Mouse (Mus musculus) embryonic facial prominence, embryonic 12.5 days (tissue): Measurements from ENCODE around the gene Fcf1. TPM values are rescaled to one million over a fixed set of nuclear protein-coding genes. Genes with fewer than 3 reads are reported as not detected.

Source experiments
- ATAC-seq: fragments of 200-750 bp; cut with Nextera tagmentation; 2 replicates; pipeline ENCODE4 v1.8.0; 2017; ENCODE audit not compliant: insufficient number of reproducible peaks, insufficient read depth, low FRiP score, low TSS enrichment
- H3K27ac ChIP-seq: fragments of 300-500 bp; sonication (generic); 2 replicates; pipeline ENCODE4 v1.5.1; 2016; ENCODE audit warnings: mild to moderate bottlenecking
- H3K27me3 ChIP-seq: fragments of 300-500 bp; sonication (generic); 2 replicates; pipeline ENCODE4 v1.6.1; 2016; ENCODE audit warnings: mild to moderate bottlenecking, moderate library complexity
- H3K36me3 ChIP-seq: fragments of 300-500 bp; sonication (generic); 2 replicates; pipeline ENCODE4 v1.6.1; 2016; ENCODE audit warnings: mild to moderate bottlenecking
- H3K4me1 ChIP-seq: fragments of 300-500 bp; sonication (generic); 2 replicates; pipeline ENCODE4 v1.6.1; 2016
- H3K4me2 ChIP-seq: fragments of 300-500 bp; sonication (generic); replicated peaks from 2 replicates; pipeline ENCODE4 v1.6.1; 2016; ENCODE audit warnings: mild to moderate bottlenecking, moderate library complexity
- H3K4me3 ChIP-seq: fragments of 300-500 bp; sonication (generic); 2 replicates; pipeline ENCODE4 v1.5.1; 2016; ENCODE audit warnings: mild to moderate bottlenecking
- H3K9ac ChIP-seq: fragments of 300-500 bp; sonication (generic); 2 replicates; pipeline ENCODE4 v1.6.1; 2016; ENCODE audit warnings: mild to moderate bottlenecking, moderate library complexity
- H3K9me3 ChIP-seq: fragments of 300-500 bp; sonication (generic); 2 replicates; pipeline ENCODE4 v1.6.1; 2016; ENCODE audit warnings: mild to moderate bottlenecking, moderate library complexity
- WGBS: fragments of 180-500 bp; shearing (Covaris S2); methylation state at CpG from one replicate; pipeline ENCODE4 v1.1.7; 2016; 5-methylcytosine and 5-hydroxymethylcytosine counted together
- polyA plus RNA-seq: library from polyadenylated mRNA; unstranded; fragments of >200 nt; fragmentation: Nextera tagmentation; extraction: Ambion mirVana; gene quantifications from 2 replicates; pipeline ENCODE4 v1.2.1, GENCODE M21; 2016

Fcf1 gene
- polyA plus RNA-seq: 142 and 152 TPM in 2 replicates

- Histone ChIP-seq H3K27ac (peak within 1 kb of the TSS; percentile 46; the same call in 1 of the 2 replicates), H3K9ac (peak within 1 kb of the TSS; percentile 84), H3K36me3 (peaks cover 23% of the 10 kb centered on the region), H3K4me1 (peaks cover 16% of the 10 kb centered on the region), H3K4me3 (peak within 1 kb of the TSS; percentile 91), H3K9me3 (no peaks in the 10 kb centered on the region), H3K4me2 (peak within 1 kb of the TSS; percentile 95), H3K27me3 (no peaks in the 10 kb centered on the region)
- under 1% methylated on average over 42 of the region's 42 CpGs for WGBS
- no peak for ATAC-seq
Observed at GRCm38 (mm10) chr12:84970428-84971096, at the start of gene Fcf1, which contains the start of gene Arel1. Gene Fcf1 (plus strand): TSS chr12:84970897. Gene Arel1 (minus strand): TSS chr12:84970900.

- Histone ChIP-seq H3K36me3 (peaks cover 81% of the 10 kb centered on the region), H3K9ac (no peak overlapping the region), H3K4me3 (no peak overlapping the region), H3K4me1 (no peaks in the 10 kb centered on the region), H3K4me2 (no peak overlapping the region), H3K27me3 (no peaks in the 10 kb centered on the region), H3K27ac (no peak overlapping the region), H3K9me3 (no peaks in the 10 kb centered on the region)
- 81% methylated on average over 8 of the region's 8 CpGs for WGBS
- no peak for ATAC-seq
Observed at GRCm38 (mm10) chr12:84921881-84922419, 48.7 kb upstream of the Fcf1 start.

- WGBS: 90% methylated on average over 5 of the region's 5 CpGs
- H3K27ac ChIP-seq: no peak overlapping the region
- H3K4me2 ChIP-seq: no peak overlapping the region
- no peak overlapping the region for H3K4me3 ChIP-seq
- H3K9me3 ChIP-seq: no peaks in the 10 kb centered on the region
- no peaks in the 10 kb centered on the region for H3K4me1 ChIP-seq
- H3K9ac ChIP-seq: no peak overlapping the region
- ATAC-seq: no peak
- H3K27me3 ChIP-seq: no peaks in the 10 kb centered on the region
- H3K36me3 ChIP-seq: peaks cover 84% of the 10 kb centered on the region
Observed at GRCm38 (mm10) chr12:84924324-84924723, 46.4 kb upstream of the Fcf1 start.

- peaks cover 83% of the 10 kb centered on the region for H3K36me3 ChIP-seq
- H3K4me3 ChIP-seq: no peak overlapping the region
- no peak overlapping the region for H3K27ac ChIP-seq
- no peak overlapping the region for H3K4me2 ChIP-seq
- H3K9ac ChIP-seq: no peak overlapping the region
- H3K27me3 ChIP-seq: no peaks in the 10 kb centered on the region
- no peaks in the 10 kb centered on the region for H3K9me3 ChIP-seq
- no peak for ATAC-seq
- H3K4me1 ChIP-seq: no peaks in the 10 kb centered on the region
- WGBS: 95% methylated on average over 6 of the region's 6 CpGs
Observed at GRCm38 (mm10) chr12:84926542-84926941, 44.2 kb upstream of the Fcf1 start.

GRCm38 (mm10) chr12:84932210-84932609 is 38.5 kb upstream of the Fcf1 start:
- H3K36me3 ChIP-seq: peaks cover 78% of the 10 kb centered on the region
- 94% methylated on average over 6 of the region's 6 CpGs for WGBS
- ATAC-seq: no peak

GRCm38 (mm10) chr12:84935343-84935742 is 35.4 kb upstream of the Fcf1 start:
- Histone ChIP-seq H3K27ac (no peak overlapping the region), H3K27me3 (no peaks in the 10 kb centered on the region), H3K36me3 (peaks cover 74% of the 10 kb centered on the region), H3K4me2 (no peak overlapping the region), H3K9me3 (no peaks in the 10 kb centered on the region), H3K9ac (no peak overlapping the region), H3K4me1 (no peaks in the 10 kb centered on the region), H3K4me3 (no peak overlapping the region)
- 83% methylated on average over 5 of the region's 5 CpGs for WGBS
- no peak for ATAC-seq

More at GRCm38 (mm10) chr12:84932210-84932609, 38.5 kb upstream of the Fcf1 start:
- Histone ChIP-seq H3K4me3 (no peak overlapping the region), H3K9ac (no peak overlapping the region), H3K4me1 (no peaks in the 10 kb centered on the region), H3K27ac (no peak overlapping the region), H3K4me2 (no peak overlapping the region), H3K9me3 (no peaks in the 10 kb centered on the region), H3K27me3 (no peaks in the 10 kb centered on the region)

- H3K9ac ChIP-seq: no peak overlapping the region
- no peaks in the 10 kb centered on the region for H3K4me1 ChIP-seq
- no peak overlapping the region for H3K27ac ChIP-seq
- 93% methylated on average over 7 of the region's 7 CpGs for WGBS
- H3K27me3 ChIP-seq: no peaks in the 10 kb centered on the region
- H3K4me3 ChIP-seq: no peak overlapping the region
- no peak for ATAC-seq
- no peak overlapping the region for H3K4me2 ChIP-seq
- peaks cover 70% of the 10 kb centered on the region for H3K36me3 ChIP-seq
- no peaks in the 10 kb centered on the region for H3K9me3 ChIP-seq
Observed at GRCm38 (mm10) chr12:84939117-84939516, 31.6 kb upstream of the Fcf1 start.

GRCm38 (mm10) chr12:84940343-84940742 is 30.4 kb upstream of the Fcf1 start:
- Histone ChIP-seq H3K4me2 (no peak overlapping the region), H3K27me3 (no peaks in the 10 kb centered on the region), H3K4me1 (no peaks in the 10 kb centered on the region), H3K9ac (no peak overlapping the region), H3K4me3 (no peak overlapping the region), H3K9me3 (no peaks in the 10 kb centered on the region), H3K27ac (no peak overlapping the region), H3K36me3 (peaks cover 61% of the 10 kb centered on the region)
- 93% methylated on average over 7 of the region's 7 CpGs for WGBS
- ATAC-seq: no peak

- Histone ChIP-seq H3K27ac (no peak overlapping the region), H3K4me2 (no peak overlapping the region), H3K36me3 (peaks cover 59% of the 10 kb centered on the region), H3K9ac (no peak overlapping the region), H3K9me3 (no peaks in the 10 kb centered on the region), H3K27me3 (no peaks in the 10 kb centered on the region), H3K4me1 (no peaks in the 10 kb centered on the region), H3K4me3 (no peak overlapping the region)
- ATAC-seq: no peak
- 95% methylated on average over 13 of the region's 13 CpGs for WGBS
Observed at GRCm38 (mm10) chr12:84941717-84942116, 29.0 kb upstream of the Fcf1 start.

- no peaks in the 10 kb centered on the region for H3K4me1 ChIP-seq
- H3K4me3 ChIP-seq: no peak overlapping the region
- WGBS: 88% methylated on average over 21 of the region's 21 CpGs
- H3K4me2 ChIP-seq: no peak overlapping the region
- H3K9me3 ChIP-seq: no peaks in the 10 kb centered on the region
- peaks cover 63% of the 10 kb centered on the region for H3K36me3 ChIP-seq
- ATAC-seq: no peak
- H3K27me3 ChIP-seq: no peaks in the 10 kb centered on the region
- H3K9ac ChIP-seq: no peak overlapping the region
- H3K27ac ChIP-seq: no peak overlapping the region
Observed at GRCm38 (mm10) chr12:84943006-84943952, 27.4 kb upstream of the Fcf1 start.

GRCm38 (mm10) chr12:84944150-84944812 is 26.4 kb upstream of the Fcf1 start:
- Histone ChIP-seq H3K4me2 (no peak overlapping the region), H3K9ac (no peak overlapping the region), H3K27me3 (no peaks in the 10 kb centered on the region), H3K9me3 (no peaks in the 10 kb centered on the region), H3K4me3 (no peak overlapping the region), H3K4me1 (no peaks in the 10 kb centered on the region), H3K27ac (no peak overlapping the region), H3K36me3 (peaks cover 53% of the 10 kb centered on the region)
- WGBS: 89% methylated on average over 4 of the region's 4 CpGs
- no peak for ATAC-seq
